Mouse (Mus musculus) frontal cortex, adult 2 months (tissue): ENCODE results near the gene Ankdd1a. TPM values are rescaled to one million over a fixed set of nuclear protein-coding genes. Genes with fewer than 3 reads are reported as not detected.

ENCODE experiments used
- DNase-seq, 2 experiments: peaks; one replicate each; pipeline ENCODE4 v3.0.0; 2022; ENCODE audit warnings: low spot score in 1 of 2; ENCODE audit errors: extremely low spot score in 1 of 2
- polyA plus RNA-seq: library from polyadenylated mRNA; depleted of rRNA; stranded (reverse); fragments of >200 nt; gene quantifications from 2 replicates; pipeline ENCODE4 v1.2.3, GENCODE M21; 2012

The Ankdd1a gene
- polyA plus RNA-seq, 1 experiment, result 2.4 TPM

GRCm38 (mm10) chr9:65512520-65512919, 7.5 kb downstream of the Ankdd1a start:
- DNase-seq, result no peak

GRCm38 (mm10) chr9:65508449-65508848, 11.5 kb downstream of the Ankdd1a start:
- DNase-seq, result no peak

- DNase-seq, result no peak
These were observed 17.1 kb downstream of the Ankdd1a start for GRCm38 (mm10) chr9:65502721-65503505.

- DNase-seq, result no peak
These were observed 17.8 kb downstream of the Ankdd1a start for GRCm38 (mm10) chr9:65502146-65502545.

- no peak for DNase-seq
These were observed 27.1 kb downstream of the Ankdd1a start for GRCm38 (mm10) chr9:65492851-65493250.

- no peak for DNase-seq
These were observed 27.6 kb downstream of the Ankdd1a start for GRCm38 (mm10) chr9:65492351-65492750.

- no peak for DNase-seq
These were observed 28.5 kb downstream of the Ankdd1a start for GRCm38 (mm10) chr9:65491476-65491875.

- no peak for DNase-seq
These were observed 39.9 kb downstream of the Ankdd1a start for GRCm38 (mm10) chr9:65480071-65480470.

GRCm38 (mm10) chr9:65479158-65479557, 40.8 kb downstream of the Ankdd1a start:
- DNase-seq, result no peak

- DNase-seq, result no peak
These were observed 47.2 kb downstream of the Ankdd1a start for GRCm38 (mm10) chr9:65472769-65473168.

GRCm38 (mm10) chr9:65467686-65468085, 52.3 kb downstream of the Ankdd1a start:
- DNase-seq, result no peak

- no peak for DNase-seq
These were observed 54.8 kb downstream of the Ankdd1a start for GRCm38 (mm10) chr9:65465241-65465640.

- DNase-seq, result peak in 1 of 2 experiments; percentile 31
These were observed 55.8 kb downstream of the Ankdd1a start for GRCm38 (mm10) chr9:65464161-65464560.

- DNase-seq, result no peak
These were observed 57.4 kb downstream of the Ankdd1a start for GRCm38 (mm10) chr9:65462544-65462943.

- DNase-seq, result peak; percentile 85 to 96
These were observed 59.1 kb downstream of the Ankdd1a start, which contains the start of gene Spg21 for GRCm38 (mm10) chr9:65460732-65461442. TSS of gene Spg21 (plus strand) at chr9:65460947.

GRCm38 (mm10) chr9:65460198-65460597, 59.8 kb downstream of the Ankdd1a start:
- peak in 1 of 2 experiments; percentile 15 for DNase-seq

- DNase-seq, result no peak
These were observed 61.0 kb downstream of the Ankdd1a start for GRCm38 (mm10) chr9:65458975-65459374.

- DNase-seq, result no peak
These were observed 72.0 kb downstream of the Ankdd1a start for GRCm38 (mm10) chr9:65447951-65448350.

- no peak for DNase-seq
These were observed 75.3 kb downstream of the Ankdd1a start for GRCm38 (mm10) chr9:65444692-65445091.
